Mouse (Mus musculus): ENCODE results near the gene Nsun7.

Nsun7 gene

DNA sequence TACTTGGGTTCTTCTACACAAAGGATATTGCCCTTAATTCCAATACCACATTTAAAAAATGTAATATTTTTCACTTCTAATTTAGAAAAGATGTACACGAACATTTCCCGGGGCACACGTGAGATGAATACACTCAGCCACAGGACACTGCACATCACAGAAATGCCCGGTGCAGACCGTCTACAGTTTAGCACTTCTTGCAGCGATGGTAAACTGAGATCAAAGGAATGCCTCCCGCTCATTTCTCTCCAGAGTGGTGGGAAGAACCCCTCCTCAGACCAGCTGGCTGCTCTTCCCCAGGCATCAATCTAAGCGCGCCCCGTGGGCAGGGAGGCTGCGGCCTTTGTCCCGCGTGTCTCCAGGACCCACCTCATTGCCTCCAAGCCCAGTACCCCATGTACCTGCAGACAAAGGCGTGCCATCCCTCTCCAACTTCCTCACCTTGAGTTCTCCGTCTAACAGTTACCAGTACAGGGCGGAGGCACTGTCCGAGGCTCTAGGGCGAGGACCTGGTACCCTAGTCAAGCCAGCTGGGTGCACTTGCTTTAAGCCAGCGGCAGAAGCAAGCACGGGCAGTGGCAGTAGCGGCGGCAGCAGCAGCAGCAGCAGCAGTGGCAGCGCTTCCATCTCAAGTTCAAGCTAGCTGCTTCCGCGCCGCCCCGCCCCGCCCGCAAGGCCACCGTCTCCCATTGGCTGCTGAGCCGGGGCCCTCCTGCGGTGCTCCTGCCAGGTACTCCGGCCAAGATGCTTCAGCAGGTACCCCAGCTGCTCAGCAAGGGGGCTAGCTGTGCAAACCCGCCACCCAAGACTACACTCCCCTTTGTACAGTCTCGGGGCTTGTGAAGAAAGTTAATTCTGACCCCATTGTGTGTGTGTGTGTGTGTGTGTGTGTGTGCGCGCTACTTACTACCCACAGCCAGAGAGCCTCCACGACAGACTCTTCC lies 77.6 kb downstream of the Nsun7 start:
- DNase-seq (ENCODE audit: low read depth, low spot score): peak; percentile 25

- peak; percentile 32 for DNase-seq (ENCODE audit: low read depth, low spot score)
These were observed 78.3 kb downstream of the Nsun7 start for GRCm38 (mm10) chr5:66337969-66338345.

- peak; percentile 29 for DNase-seq (ENCODE audit: low read depth, low spot score)
These were observed 78.9 kb downstream of the Nsun7 start for GRCm38 (mm10) chr5:66338583-66338982.

GRCm38 (mm10) chr5:66340356-66341102 lies 80.8 kb downstream of the Nsun7 start:
- no peak for DNase-seq (ENCODE audit: low read depth, low spot score)

- no peak for DNase-seq (ENCODE audit: low read depth, low spot score)
These were observed 82.2 kb downstream of the Nsun7 start for GRCm38 (mm10) chr5:66341848-66342247.

- DNase-seq (ENCODE audit: low read depth, low spot score): no peak
These were observed 82.6 kb downstream of the Nsun7 start for GRCm38 (mm10) chr5:66342285-66342684.

DNA sequence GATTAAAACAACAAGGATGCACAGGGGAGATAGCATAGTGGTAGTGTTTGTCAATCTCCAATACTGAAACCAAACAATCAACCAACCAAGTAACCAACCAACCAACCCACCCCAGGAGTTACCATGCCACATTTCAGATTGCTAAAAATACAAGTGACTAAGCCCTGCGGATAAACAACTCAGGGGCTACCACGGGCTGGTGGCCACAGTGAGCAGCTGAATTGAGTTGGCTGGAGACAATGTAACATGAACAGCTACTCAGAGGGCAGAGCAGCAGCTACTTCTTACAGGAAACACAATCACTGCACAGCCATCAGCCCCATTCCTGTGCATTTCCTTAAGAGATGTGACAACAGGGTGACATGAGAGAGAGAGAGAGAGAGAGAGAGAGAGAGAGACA lies 84.5 kb downstream of the Nsun7 start:
- no peak for DNase-seq (ENCODE audit: low read depth, low spot score)

- no peak for DNase-seq (ENCODE audit: low read depth, low spot score)
These were observed 85.4 kb downstream of the Nsun7 start for GRCm38 (mm10) chr5:66345140-66345539.

DNA sequence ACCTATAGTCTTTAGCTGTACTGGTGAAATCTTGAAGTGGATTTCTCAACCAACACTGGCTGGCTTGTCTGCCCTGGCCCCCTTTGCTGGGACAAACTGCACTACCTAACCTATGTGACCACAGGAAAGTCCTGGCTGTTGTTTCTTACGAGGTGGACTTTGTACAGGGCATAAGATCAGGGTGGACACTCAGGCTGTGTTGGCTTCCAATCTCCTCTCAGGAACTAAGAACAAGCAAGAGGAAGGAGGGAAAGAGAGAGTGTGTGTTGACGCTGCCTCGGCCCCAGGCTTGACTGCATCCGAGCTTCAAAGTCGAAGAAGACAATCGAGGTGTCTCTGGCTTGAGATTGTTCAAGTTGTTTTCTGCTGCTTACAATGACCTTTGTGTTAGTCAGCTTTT lies 87.1 kb downstream of the Nsun7 start:
- no peak for DNase-seq (ENCODE audit: low read depth, low spot score)

All from retina, postnatal 7 days (tissue).